Comparison of ENCODE assay signal across 17 mouse cellular contexts in the genomic region with DNA sequence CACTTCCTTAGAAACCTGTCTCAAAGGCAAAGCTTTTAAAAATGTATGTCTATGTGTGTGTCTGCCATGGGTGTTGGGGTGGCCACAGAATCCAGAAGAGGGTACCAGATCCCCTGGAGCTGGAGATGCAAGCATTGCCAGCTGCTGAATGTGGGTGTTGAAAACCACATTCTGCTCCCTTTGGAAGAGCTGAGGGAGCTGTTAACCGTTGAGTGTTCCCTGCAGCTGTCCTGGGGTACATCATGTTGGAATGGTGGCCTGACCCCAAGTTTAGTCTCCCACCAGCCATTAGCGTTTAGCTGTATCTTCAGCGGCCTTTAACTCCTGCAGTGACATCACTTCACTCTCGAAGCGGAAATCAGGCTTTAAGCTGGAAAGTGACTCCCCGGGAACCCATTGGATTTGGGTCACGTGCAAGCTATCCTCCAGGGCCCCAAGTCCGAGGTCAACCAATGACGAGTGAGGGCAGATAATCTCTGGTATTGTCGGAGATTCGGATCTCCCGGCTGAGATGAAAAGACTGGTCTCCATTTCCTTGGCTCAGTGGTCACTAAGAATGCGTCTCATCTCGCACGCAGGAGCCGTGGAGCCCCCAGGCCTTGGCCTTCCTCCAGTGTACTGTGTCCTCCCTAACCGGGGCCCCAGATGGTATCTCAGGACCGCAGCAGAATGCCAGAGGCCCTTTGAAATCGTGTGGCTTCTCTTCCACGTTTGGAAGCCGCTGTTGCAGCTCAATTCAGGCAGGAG.
DNase-seq lines count a peak whose midpoint lies in the region; ATAC-seq and TF ChIP-seq lines count a peak whose summit lies in the region.
"Had no signal": no experiment of that assay in that cellular context is flagged by ENCODE, and none has a peak within 500 bp of the region (broad histone marks: within the 10 kb centered on the region; RNA-seq: fewer than 3 reads in every experiment).

No protein-coding gene starts in this region.

- intact Hi-C loops in left cerebral cortex, postnatal 4 days (cut with DNase I), result no loop called here
- intact Hi-C loops in left cerebral cortex, adult 2 months (cut with DNase I), result no loop called here

- peak; percentile 26 for DNase-seq in hindbrain, embryonic 10.5 days (ENCODE audit: low spot score)
- peak; percentile 78 for DNase-seq in left cerebral cortex, postnatal 4 days
- DNase-seq in left cerebral cortex, adult 2 months (ENCODE audit: extremely low spot score in 1 of 2, low spot score in 2 of 2), result no peak
- DNase-seq in embryo, embryonic 11 days, result peak; percentile 12
- DNase-seq in midbrain, postnatal 0 days (ENCODE audit: low spot score), result peak; percentile 33
- DNase-seq in B cell, adult 2 months, result no peak
- DNase-seq in layer of hippocampus, adult 9-11 months, result no peak
- DNase-seq: cerebellum, adult 2 months; heart, postnatal 14 days; lung, postnatal 14 days; right cerebral cortex, postnatal 14 days; thymus, adult 18-20 months had no signal

- no peaks in the 10 kb centered on the region for H3K9me3 ChIP-seq in hindbrain, embryonic 10.5 days
- H3K9me3 ChIP-seq in hindbrain, embryonic 12.5 days (replicated peaks), result 0 out of 2 replicates have a peak, but pooled peaks cover 3% of the 10 kb centered on the region
- H3K9me3 ChIP-seq in midbrain, postnatal 0 days (ENCODE audit: low read length), result no peaks in the 10 kb centered on the region
- H3K9me3 ChIP-seq: forebrain, embryonic 15.5 days; liver, embryonic 12.5 days; neural tube, embryonic 13.5 days had no signal

- no peaks in the 10 kb centered on the region for H3K36me3 ChIP-seq in hindbrain, embryonic 10.5 days
- H3K36me3 ChIP-seq in hindbrain, embryonic 12.5 days, result no peaks in the 10 kb centered on the region
- H3K36me3 ChIP-seq in midbrain, postnatal 0 days (ENCODE audit: insufficient read depth, low read length), result no peaks in the 10 kb centered on the region
- H3K36me3 ChIP-seq: forebrain, embryonic 15.5 days; liver, embryonic 12.5 days; neural tube, embryonic 13.5 days had no signal

- WGBS in hindbrain, embryonic 10.5 days, result 47% methylated on average over 21 of the region's 21 CpGs
- 52% methylated on average over 21 of the region's 21 CpGs for WGBS in hindbrain, embryonic 12.5 days
- WGBS in midbrain, postnatal 0 days, result 18% methylated on average over 21 of the region's 21 CpGs

- H3K9ac ChIP-seq in hindbrain, embryonic 12.5 days, result no peak overlapping the region
- H3K9ac ChIP-seq in midbrain, postnatal 0 days (replicated peaks; ENCODE audit: low read length, poor library complexity, severe bottlenecking), result no peak overlapping the region
- H3K9ac ChIP-seq: forebrain, embryonic 15.5 days; liver, embryonic 12.5 days; neural tube, embryonic 13.5 days had no signal

- no peaks in the 10 kb centered on the region for H3K27me3 ChIP-seq in hindbrain, embryonic 10.5 days (ENCODE audit: insufficient read depth, poor library complexity, severe bottlenecking)
- no peaks in the 10 kb centered on the region for H3K27me3 ChIP-seq in hindbrain, embryonic 12.5 days
- no peaks in the 10 kb centered on the region for H3K27me3 ChIP-seq in midbrain, postnatal 0 days (ENCODE audit: insufficient read depth, low read length)
- H3K27me3 ChIP-seq: forebrain, embryonic 15.5 days; liver, embryonic 12.5 days; neural tube, embryonic 13.5 days had no signal

- no peak for ATAC-seq in hindbrain, embryonic 12.5 days (ENCODE audit: low FRiP score)
- ATAC-seq in midbrain, postnatal 0 days (ENCODE audit: low FRiP score), result no peak
- ATAC-seq: activated CD4-positive, CD25-positive, alpha-beta regulatory T cell, adult 4 months; forebrain, embryonic 15.5 days; liver, embryonic 12.5 days had no signal

- H3K4me1 ChIP-seq in hindbrain, embryonic 10.5 days (replicated peaks), result peaks cover 13% of the 10 kb centered on the region
- H3K4me1 ChIP-seq in hindbrain, embryonic 12.5 days, result peaks cover 3% of the 10 kb centered on the region; the same call in 1 of the 2 replicates
- no peaks in the 10 kb centered on the region for H3K4me1 ChIP-seq in midbrain, postnatal 0 days (ENCODE audit: insufficient read depth, low read length)
- H3K4me1 ChIP-seq: liver, embryonic 12.5 days had no signal

- H3K4me3 ChIP-seq in hindbrain, embryonic 10.5 days, result no peak overlapping the region
- H3K4me3 ChIP-seq in hindbrain, embryonic 12.5 days, result no peak overlapping the region
- H3K4me3 ChIP-seq in left cerebral cortex, adult 2 months, result no peak overlapping the region
- no peak overlapping the region for H3K4me3 ChIP-seq in midbrain, postnatal 0 days (ENCODE audit: low read depth, low read length)
- H3K4me3 ChIP-seq: forebrain, embryonic 15.5 days; liver, embryonic 12.5 days; neural tube, embryonic 13.5 days had no signal

- no peak overlapping the region for H3K4me2 ChIP-seq in hindbrain, embryonic 12.5 days (replicated peaks)
- no peak overlapping the region for H3K4me2 ChIP-seq in midbrain, postnatal 0 days (ENCODE audit: low read depth, low read length, poor library complexity, severe bottlenecking)
- H3K4me2 ChIP-seq: forebrain, embryonic 15.5 days; liver, embryonic 12.5 days; neural tube, embryonic 13.5 days had no signal

- no peak for TF ChIP-seq CTCF in left cerebral cortex, adult 2 months (IDR thresholded peaks at IDR 0.05)
- TF ChIP-seq CTCF in midbrain, postnatal 0 days (IDR thresholded peaks at IDR 0.05), result no peak

- peak overlapping the region; percentile 69 for H3K27ac ChIP-seq in hindbrain, embryonic 10.5 days
- no peak overlapping the region for H3K27ac ChIP-seq in hindbrain, embryonic 12.5 days
- H3K27ac ChIP-seq in left cerebral cortex, adult 2 months, result no peak overlapping the region
- H3K27ac ChIP-seq in midbrain, postnatal 0 days (ENCODE audit: low read depth, low read length), result no peak overlapping the region
- H3K27ac ChIP-seq: forebrain, embryonic 15.5 days; liver, embryonic 12.5 days; neural tube, embryonic 13.5 days had no signal

Comparison
In these comparisons a context has a peak if more than half of its experiments do, and no peak if none do; other contexts are left out.
1. DNase-seq: peak in hindbrain, embryonic 10.5 days (single experiment), left cerebral cortex, postnatal 4 days (single experiment), embryo, embryonic 11 days (single experiment) and midbrain, postnatal 0 days (single experiment); none in left cerebral cortex, adult 2 months (0 of 2), B cell, adult 2 months (0 of 2) and layer of hippocampus, adult 9-11 months (single experiment).